ENCODE assay signal across 25 mouse cellular contexts in the genomic region with DNA sequence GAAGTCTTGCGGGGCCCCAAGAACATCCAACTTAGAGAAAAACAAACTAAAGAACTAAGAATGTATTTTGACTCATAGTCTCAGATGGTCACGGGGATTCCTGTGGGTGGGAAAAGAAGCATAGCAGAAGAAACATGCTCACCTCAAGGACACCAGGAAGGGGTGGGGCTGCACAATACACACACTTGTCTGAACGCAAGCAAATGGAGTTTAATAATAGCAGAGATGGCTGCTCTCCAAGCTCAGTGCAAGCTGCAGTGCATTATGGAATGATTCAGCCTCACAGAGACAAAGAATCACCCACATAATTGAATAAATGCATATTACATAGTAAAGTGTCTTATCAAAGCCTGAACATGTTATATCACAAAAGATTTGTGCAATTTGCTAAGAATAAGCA.
"Had no signal": no experiment of that assay in that cellular context is flagged by ENCODE, and none has a peak within 500 bp of the region (broad histone marks: within the 10 kb centered on the region; RNA-seq: fewer than 3 reads in every experiment).

No protein-coding gene starts in this region.

- H3K36me3 ChIP-seq: intestine, embryonic 15.5 days; kidney, embryonic 15.5 days; limb, embryonic 12.5 days; limb, embryonic 15.5 days; lung, embryonic 15.5 days; midbrain, embryonic 10.5 days; midbrain, embryonic 13.5 days; neural tube, embryonic 13.5 days had no signal

- H3K9me3 ChIP-seq: intestine, embryonic 15.5 days; kidney, embryonic 15.5 days; limb, embryonic 12.5 days; limb, embryonic 15.5 days; lung, embryonic 15.5 days; megakaryocyte, embryonic 14.5 days; midbrain, embryonic 10.5 days; midbrain, embryonic 13.5 days; neural tube, embryonic 13.5 days had no signal

- ATAC-seq: intestine, embryonic 15.5 days; midbrain, embryonic 16.5 days had no signal

- H3K27me3 ChIP-seq: intestine, embryonic 15.5 days; kidney, embryonic 15.5 days; limb, embryonic 12.5 days; limb, embryonic 15.5 days; lung, embryonic 15.5 days; midbrain, embryonic 13.5 days; neural tube, embryonic 13.5 days had no signal

- H3K4me3 ChIP-seq: intestine, embryonic 15.5 days; kidney, embryonic 15.5 days; limb, embryonic 12.5 days; limb, embryonic 15.5 days; lung, embryonic 15.5 days; megakaryocyte, embryonic 14.5 days; midbrain, embryonic 10.5 days; midbrain, embryonic 13.5 days; myocyte; neural tube, embryonic 13.5 days had no signal

- DNase-seq: kidney, adult 11 months; kidney, adult 8-10 months; kidney, postnatal 10 days; kidney, postnatal 36 days; layer of hippocampus, postnatal 36 days; left cerebral cortex, postnatal 4 days; lung, adult 18-20 months; lung, postnatal 10 days; lung, postnatal 36 days; retina, postnatal 1 day; thymus, adult 18-20 months; thymus, postnatal 36 days had no signal

- H3K4me2 ChIP-seq: intestine, embryonic 15.5 days; kidney, embryonic 15.5 days; limb, embryonic 12.5 days; limb, embryonic 15.5 days; liver, embryonic 11.5 days; lung, embryonic 15.5 days; midbrain, embryonic 13.5 days; neural tube, embryonic 13.5 days had no signal

- H3K27ac ChIP-seq: intestine, embryonic 15.5 days; kidney, embryonic 15.5 days; limb, embryonic 12.5 days; limb, embryonic 15.5 days; liver, embryonic 14.5 days; lung, embryonic 15.5 days; midbrain, embryonic 10.5 days; midbrain, embryonic 13.5 days; neural tube, embryonic 13.5 days had no signal

- H3K4me1 ChIP-seq: intestine, embryonic 15.5 days; kidney, embryonic 15.5 days; limb, embryonic 12.5 days; limb, embryonic 15.5 days; lung, embryonic 15.5 days; megakaryocyte, embryonic 14.5 days; midbrain, embryonic 10.5 days; midbrain, embryonic 13.5 days; neural tube, embryonic 13.5 days had no signal

- H3K9ac ChIP-seq: intestine, embryonic 15.5 days; kidney, embryonic 15.5 days; limb, embryonic 12.5 days; limb, embryonic 15.5 days; liver, embryonic 14.5 days; lung, embryonic 15.5 days; midbrain, embryonic 13.5 days; neural tube, embryonic 13.5 days had no signal
